Mouse (Mus musculus) CH12.LX (cell line): Measurements from ENCODE around the gene Smoc1.

Experiments used
- BHLHE40 ChIP-seq: IDR thresholded peaks from 2 replicates; pipeline ENCODE4 v1.6.1; 2011; ENCODE audit warnings: mild to moderate bottlenecking, low read depth, low read length, improper control_type of control experiment
- CTCF ChIP-seq, 2 experiments: IDR thresholded peaks in 1 of 2; conservative IDR thresholded peaks in 1 of 2; 2 replicates each; pipeline ENCODE4 v1.5.1; 2011 to 2012; ENCODE audit warnings: low read depth in 2 of 2, low read length in 2 of 2, improper control_type of control experiment in 1 of 2, inconsistent platforms in 1 of 2, mild to moderate bottlenecking in 1 of 2, moderate library complexity in 1 of 2
- EP300 ChIP-seq: IDR thresholded peaks from 2 replicates; pipeline ENCODE4 v1.6.1; 2011; ENCODE audit warnings: low read length, improper control_type of control experiment
- ETS1 ChIP-seq: conservative IDR thresholded peaks from 2 replicates; pipeline ENCODE4 v1.6.1; 2012; ENCODE audit warnings: low read depth, mild to moderate bottlenecking, inconsistent platforms, low read length, improper control_type of control experiment, moderate library complexity
- MXI1 ChIP-seq: IDR thresholded peaks from 2 replicates; pipeline ENCODE4 v1.6.1; 2011; ENCODE audit warnings: mild to moderate bottlenecking, low read depth, low read length, improper control_type of control experiment
- MYC ChIP-seq: IDR thresholded peaks from 2 replicates; pipeline ENCODE4 v1.6.1; 2011; ENCODE audit warnings: low read depth, mild to moderate bottlenecking, improper control_type of control experiment, low read length
- PAX5 ChIP-seq: IDR thresholded peaks from 2 replicates; pipeline ENCODE4 v1.6.1; 2012; ENCODE audit warnings: low read length, inconsistent platforms, mixed read lengths
- POLR2A ChIP-seq: IDR thresholded peaks from 2 replicates; pipeline ENCODE4 v1.6.1; 2011; ENCODE audit warnings: low read depth, mild to moderate bottlenecking, improper control_type of control experiment, low read length
- POLR2AphosphoS2 ChIP-seq: IDR thresholded peaks from 2 replicates; pipeline ENCODE4 v1.6.1; 2011; ENCODE audit warnings: low read depth, low read length, improper control_type of control experiment
- RAD21 ChIP-seq: IDR thresholded peaks from 2 replicates; pipeline ENCODE4 v1.6.1; 2011; ENCODE audit warnings: low read depth, mild to moderate bottlenecking, low read length, improper control_type of control experiment, moderate library complexity
- RCOR1 ChIP-seq: conservative IDR thresholded peaks from 2 replicates; pipeline ENCODE4 v1.6.1; 2012; ENCODE audit warnings: low read depth, mild to moderate bottlenecking, inconsistent platforms, low read length, improper control_type of control experiment
- TCF12 ChIP-seq: IDR thresholded peaks from 2 replicates; pipeline ENCODE4 v1.6.1; 2014; ENCODE audit warnings: low read depth, mild to moderate bottlenecking, inconsistent platforms, low read length, improper control_type of control experiment
- USF1 ChIP-seq: IDR thresholded peaks from 2 replicates; pipeline ENCODE4 v1.6.1; 2014; ENCODE audit warnings: low read depth, mild to moderate bottlenecking, inconsistent platforms, low read length, improper control_type of control experiment
- ZNF384 ChIP-seq: IDR thresholded peaks from 2 replicates; pipeline ENCODE4 v1.6.1; 2012; ENCODE audit warnings: low read depth, low read length, improper control_type of control experiment, inconsistent platforms

- TF ChIP-seq POLR2A, result no peak
- no peak for TF ChIP-seq USF1
- TF ChIP-seq TCF12, result no peak
- TF ChIP-seq CTCF (conservative IDR thresholded peaks at IDR 0.05 in 1 of 2, IDR thresholded peaks at IDR 0.05 in 1 of 2; ENCODE audit: low read depth in 2 of 2, low read length in 2 of 2), result no peak
- TF ChIP-seq PAX5, result no peak
- no peak for TF ChIP-seq ETS1
- no peak for TF ChIP-seq ZNF384
- no peak for TF ChIP-seq RAD21
- no peak for TF ChIP-seq EP300
- TF ChIP-seq MYC, result no peak
- no peak for TF ChIP-seq RCOR1
- TF ChIP-seq BHLHE40, result no peak
- no peak for TF ChIP-seq MXI1
- TF ChIP-seq POLR2AphosphoS2, result no peak
Observed at GRCm38 (mm10) chr12:81186668-81187067, 160.1 kb downstream of the Smoc1 start.
